Mouse (Mus musculus): Measurements from ENCODE around the gene Pcdh9.

DNA sequence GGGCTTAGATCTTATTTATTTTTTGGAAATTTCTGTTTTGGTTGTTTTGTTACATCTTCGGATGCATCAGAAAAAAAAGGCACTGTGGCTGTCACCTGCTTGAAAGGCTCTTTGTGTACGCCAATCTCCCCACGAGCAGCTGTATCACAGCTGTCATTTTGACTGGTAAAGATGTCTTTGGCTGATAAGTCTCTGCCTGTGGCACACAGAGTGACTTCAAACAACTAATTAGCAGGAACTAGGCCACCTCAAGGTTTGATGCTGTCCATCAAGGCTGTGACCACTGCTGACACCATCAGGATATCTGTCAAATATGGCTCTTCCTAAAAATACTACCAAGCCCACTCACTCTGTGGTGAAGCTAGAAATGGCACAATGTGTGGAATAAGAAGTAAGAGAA lies 336.7 kb downstream of the Pcdh9 start:
- no peak for TF ChIP-seq CTCF (IDR thresholded peaks at IDR 0.05; ENCODE audit: extremely low read depth, insufficient read length, insufficient replicate concordance, low read depth, low read length)
- no peak for TF ChIP-seq POLR2A (IDR thresholded peaks at IDR 0.05; ENCODE audit: low read depth, low read length)

Measured in small intestine, adult 2 months (tissue).